Comparison of ENCODE assay signal across 13 mouse cellular contexts in the genomic region with DNA sequence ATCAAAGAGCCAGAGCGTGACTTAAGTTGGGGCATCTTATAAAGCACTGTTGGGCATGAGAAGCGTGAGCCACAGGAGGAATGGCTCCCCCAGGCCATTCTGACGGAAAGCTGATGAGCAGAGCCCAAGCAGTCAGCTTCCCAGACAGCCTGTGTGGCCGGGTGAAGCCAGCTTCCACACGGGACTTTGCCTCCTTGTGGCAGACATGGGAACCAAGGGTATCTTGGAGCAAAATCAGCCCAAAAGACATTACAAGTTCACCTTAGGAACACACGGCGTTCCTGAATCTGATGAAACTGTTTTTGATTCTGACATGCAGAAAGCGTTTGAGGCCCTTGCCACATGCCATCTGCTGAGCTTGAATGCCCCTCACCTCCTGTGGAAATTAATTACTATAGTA.
"Had no signal": no experiment of that assay in that cellular context is flagged by ENCODE, and none has a peak within 500 bp of the region (broad histone marks: within the 10 kb centered on the region; RNA-seq: fewer than 3 reads in every experiment).

No protein-coding gene starts in this region.

- H3K9ac ChIP-seq: limb, embryonic 15.5 days; liver, embryonic 12.5 days; lung, embryonic 14.5 days had no signal

- H3K36me3 ChIP-seq: limb, embryonic 15.5 days; liver, embryonic 12.5 days had no signal

- H3K4me3 ChIP-seq: limb, embryonic 15.5 days; liver, embryonic 12.5 days; megakaryocyte, embryonic 14.5 days had no signal

- H3K4me1 ChIP-seq: limb, embryonic 15.5 days; liver, embryonic 12.5 days had no signal

- H3K27ac ChIP-seq: limb, embryonic 15.5 days; liver, embryonic 12.5 days; macrophage had no signal

- ATAC-seq: liver, embryonic 12.5 days; midbrain, embryonic 16.5 days had no signal

- H3K4me2 ChIP-seq: limb, embryonic 15.5 days; liver, embryonic 12.5 days; lung, embryonic 14.5 days; midbrain, embryonic 11.5 days had no signal

- DNase-seq: kidney, adult 11 months; kidney, adult 9 months; kidney, postnatal 10 days; lung, embryonic 14.5 days; lung, postnatal 10 days; thymus, adult 2 months; thymus, postnatal 25 days had no signal

- H3K9me3 ChIP-seq: limb, embryonic 15.5 days; liver, embryonic 12.5 days had no signal
